Mouse (Mus musculus) frontal cortex, postnatal 25 days (tissue): ENCODE measurements at regions not wholly inside any gene's neighbourhood (a gene's known extent, or its start where the extent isn't known, plus 50 kb on each side); places are given as distances from the start of the nearest gene placed in this dataset.

Experiments
- DNase-seq, 2 experiments: peaks; one replicate each; pipeline ENCODE4 v3.0.0; 2022; ENCODE audit warnings: low spot score in 2 of 2

- no peak for DNase-seq
Measured at GRCm38 (mm10) chr15:32082109-32082508, 95.0 kb upstream of the Tas2r119 start.

DNA sequence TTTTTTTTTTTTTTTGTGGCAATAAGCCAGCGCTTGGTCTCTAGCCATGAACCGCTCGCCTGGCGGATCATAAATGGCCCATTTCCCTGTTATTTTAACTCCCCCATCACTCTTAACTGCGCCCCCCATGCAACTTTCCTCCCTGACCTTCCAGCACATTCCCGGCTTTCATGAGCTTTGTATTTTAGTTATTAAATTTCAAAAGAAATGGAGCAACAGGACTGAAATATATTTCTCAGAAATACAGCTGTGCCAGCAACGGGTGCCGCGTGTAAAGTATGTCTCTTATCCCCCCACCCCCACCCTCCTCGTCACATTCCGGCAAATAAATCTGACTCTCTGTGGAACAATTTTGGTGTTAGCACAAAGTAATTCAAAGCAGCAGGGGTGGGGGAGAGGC is 83.2 kb upstream of the Tas2r119 start:
- DNase-seq = no peak

DNA sequence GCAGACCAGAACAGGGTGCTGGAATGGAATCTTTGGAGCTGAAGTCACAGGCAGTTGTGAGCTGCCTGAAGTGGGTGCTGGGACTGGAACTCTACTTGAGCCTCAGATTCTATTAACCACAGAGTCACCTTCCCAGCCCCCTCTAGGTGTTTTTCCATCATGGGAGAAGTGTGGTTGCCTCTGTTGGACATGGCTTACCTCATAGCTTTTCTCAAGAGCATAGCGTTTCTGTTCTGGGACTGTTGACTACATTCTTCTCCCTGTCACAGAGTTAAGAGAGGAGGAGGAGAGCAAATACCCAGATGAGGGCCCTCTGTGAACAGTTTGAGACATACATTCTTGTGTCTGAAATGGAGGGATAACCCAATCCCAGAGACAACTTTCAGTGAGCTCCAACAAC is 81.5 kb upstream of the Tas2r119 start:
- no peak for DNase-seq

DNA sequence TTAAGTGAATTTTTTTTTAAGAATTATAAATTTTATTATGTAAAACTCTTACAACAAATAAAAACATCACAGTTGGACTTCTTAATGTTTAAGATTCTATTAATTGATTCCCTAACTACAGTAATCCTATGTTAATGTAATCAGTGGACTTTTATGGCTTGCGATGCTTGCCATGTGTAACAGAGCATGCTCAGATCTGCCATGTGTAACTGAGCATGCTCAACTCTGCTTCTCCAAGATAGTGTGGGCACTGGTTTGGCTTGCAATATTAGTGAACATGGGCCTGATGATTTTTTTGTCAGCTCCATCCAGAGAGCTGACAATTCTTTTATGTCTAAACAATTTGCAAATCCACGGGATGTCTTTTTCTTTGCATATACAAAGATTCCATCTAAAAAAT is 66.4 kb upstream of the Tas2r119 start:
- DNase-seq = no peak
